Mouse (Mus musculus) cerebellum, adult 9-11 months (tissue): ENCODE results near the gene Srsf2.
"Not testable (repeated sequence)": the region's sequence is repeated elsewhere in the genome, so short reads cannot be mapped to it uniquely, and the experiment has no call there.

ENCODE experiments used
- DNase-seq: peaks from one replicate; pipeline ENCODE4 v3.0.0; 2022

Srsf2 gene

GRCm38 (mm10) chr11:116826550-116827504 is 26.1 kb downstream of the Srsf2 start:
- DNase-seq: no peak

- no peak for DNase-seq
These were observed 27.7 kb downstream of the Srsf2 start for GRCm38 (mm10) chr11:116825230-116825629.

DNA sequence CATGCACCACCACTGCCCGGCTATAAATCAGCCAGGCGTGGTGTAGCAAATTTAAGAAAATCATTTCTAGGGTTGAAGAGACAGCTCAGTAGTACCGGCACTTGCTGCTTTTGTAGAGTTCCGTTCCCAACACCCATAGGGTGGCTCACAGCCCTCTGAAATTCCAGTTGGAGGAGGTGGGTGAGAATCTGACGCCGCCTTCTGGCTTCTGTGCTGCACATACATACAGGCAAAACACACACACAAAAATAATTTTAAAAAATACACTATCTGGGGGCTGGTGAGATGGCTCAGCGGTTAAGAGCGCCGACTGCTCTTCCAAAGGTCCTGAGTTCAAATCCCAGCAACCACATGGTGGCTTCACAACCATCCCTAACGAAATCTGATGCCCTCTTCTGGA is 29.0 kb downstream of the Srsf2 start:
- not testable (repeated sequence) for DNase-seq

- no peak for DNase-seq
These were observed 29.6 kb downstream of the Srsf2 start for GRCm38 (mm10) chr11:116823255-116823654.

GRCm38 (mm10) chr11:116822626-116823025 is 30.3 kb downstream of the Srsf2 start:
- no peak for DNase-seq

DNA sequence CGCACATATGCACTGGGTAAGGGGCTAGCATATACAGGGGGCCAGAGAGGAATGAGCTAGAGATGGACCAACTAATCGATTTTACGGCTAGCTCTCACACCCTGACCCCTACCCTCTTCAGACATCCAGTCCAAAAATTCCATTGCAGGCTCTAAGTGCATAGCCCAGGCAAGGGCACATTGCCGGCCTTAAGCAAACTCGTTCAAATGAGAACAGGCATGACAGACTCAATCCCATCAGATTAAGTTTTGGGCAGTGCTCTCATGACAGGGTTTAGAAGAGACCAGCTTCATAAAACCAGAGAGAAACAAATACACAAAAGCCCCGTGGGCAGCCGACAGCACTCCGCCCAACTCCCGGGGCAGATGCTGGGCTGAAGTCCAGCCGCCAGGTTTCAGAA is 30.7 kb downstream of the Srsf2 start:
- DNase-seq: no peak

GRCm38 (mm10) chr11:116821057-116821940 is 31.6 kb downstream of the Srsf2 start:
- DNase-seq: no peak

- peak; percentile 17 for DNase-seq
These were observed 32.8 kb downstream of the Srsf2 start for GRCm38 (mm10) chr11:116819932-116820593.

DNA sequence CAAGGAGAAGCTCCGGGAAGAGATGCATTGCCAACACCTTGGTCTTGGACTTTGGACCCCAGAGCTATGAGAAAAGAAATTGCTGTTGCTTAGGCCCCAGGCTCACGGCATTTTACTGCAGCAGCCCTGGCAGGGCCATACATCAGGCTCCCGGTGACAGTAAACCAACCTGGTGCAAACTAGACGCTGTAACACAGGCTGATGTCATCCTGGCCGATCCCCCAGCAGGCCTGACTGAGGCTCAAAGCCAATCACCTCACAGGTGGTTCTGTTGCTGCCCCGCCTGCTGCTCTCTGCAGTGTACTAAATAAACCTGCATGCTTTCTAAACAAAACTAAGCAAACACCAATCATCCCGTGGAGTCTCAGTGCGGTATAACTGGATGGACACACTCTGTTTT is 34.2 kb downstream of the Srsf2 start:
- DNase-seq: peak; percentile 59

DNA sequence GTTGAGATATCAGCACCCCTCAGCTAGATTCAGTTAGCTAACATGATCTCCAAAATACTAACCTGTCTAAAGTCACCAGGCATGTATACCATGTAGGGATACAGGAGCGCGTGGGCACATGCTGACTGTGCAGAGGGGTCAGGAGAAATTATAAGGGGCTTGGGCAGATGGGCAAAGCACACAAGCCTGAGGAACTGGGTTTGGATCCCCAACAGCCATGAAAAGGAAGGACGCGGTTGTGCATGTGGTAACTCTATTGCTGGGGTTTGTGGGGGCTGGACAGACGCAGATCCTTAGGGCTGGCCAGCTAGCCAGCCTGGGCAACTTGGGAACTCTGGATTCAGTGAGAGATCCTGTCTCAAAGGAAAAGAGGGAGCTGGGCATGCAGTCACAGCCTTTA is 35.3 kb downstream of the Srsf2 start:
- DNase-seq: peak; percentile 7

GRCm38 (mm10) chr11:116816769-116817168 is 36.1 kb downstream of the Srsf2 start:
- peak; percentile 16 for DNase-seq

- peak; percentile 19 for DNase-seq
These were observed 37.9 kb downstream of the Srsf2 start for GRCm38 (mm10) chr11:116814884-116815415.

- DNase-seq: peak; percentile 31
These were observed 38.6 kb downstream of the Srsf2 start for GRCm38 (mm10) chr11:116814076-116814883.

DNA sequence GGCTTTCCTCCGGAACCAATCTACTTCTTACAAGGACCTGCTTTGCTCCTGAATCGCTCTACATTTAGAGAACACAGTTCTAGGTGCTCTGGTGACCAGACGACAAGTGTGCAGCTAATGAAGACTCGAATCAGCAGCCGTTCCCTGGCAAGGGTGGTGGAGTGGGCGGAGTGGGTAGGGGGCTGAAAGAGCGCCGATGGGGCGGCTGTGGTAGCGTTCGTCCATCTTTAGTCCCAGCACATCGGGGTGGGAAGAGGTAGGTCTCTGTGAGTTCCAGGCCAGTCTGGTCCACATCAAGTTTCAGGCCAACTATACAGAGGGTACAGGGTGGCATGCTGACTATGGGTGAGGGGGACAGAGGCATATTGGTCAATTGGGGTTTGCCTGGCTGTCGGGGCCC is 39.3 kb downstream of the Srsf2 start:
- no peak for DNase-seq

GRCm38 (mm10) chr11:116812793-116813529 is 39.9 kb downstream of the Srsf2 start:
- peak; percentile 61 for DNase-seq

GRCm38 (mm10) chr11:116810983-116811901 is 41.7 kb downstream of the Srsf2 start:
- peak; percentile 89 for DNase-seq

- peak; percentile 53 for DNase-seq
These were observed 42.4 kb downstream of the Srsf2 start for GRCm38 (mm10) chr11:116810528-116810927.

- peak; percentile 39 for DNase-seq
These were observed 43.4 kb downstream of the Srsf2 start for GRCm38 (mm10) chr11:116809520-116809919.

DNA sequence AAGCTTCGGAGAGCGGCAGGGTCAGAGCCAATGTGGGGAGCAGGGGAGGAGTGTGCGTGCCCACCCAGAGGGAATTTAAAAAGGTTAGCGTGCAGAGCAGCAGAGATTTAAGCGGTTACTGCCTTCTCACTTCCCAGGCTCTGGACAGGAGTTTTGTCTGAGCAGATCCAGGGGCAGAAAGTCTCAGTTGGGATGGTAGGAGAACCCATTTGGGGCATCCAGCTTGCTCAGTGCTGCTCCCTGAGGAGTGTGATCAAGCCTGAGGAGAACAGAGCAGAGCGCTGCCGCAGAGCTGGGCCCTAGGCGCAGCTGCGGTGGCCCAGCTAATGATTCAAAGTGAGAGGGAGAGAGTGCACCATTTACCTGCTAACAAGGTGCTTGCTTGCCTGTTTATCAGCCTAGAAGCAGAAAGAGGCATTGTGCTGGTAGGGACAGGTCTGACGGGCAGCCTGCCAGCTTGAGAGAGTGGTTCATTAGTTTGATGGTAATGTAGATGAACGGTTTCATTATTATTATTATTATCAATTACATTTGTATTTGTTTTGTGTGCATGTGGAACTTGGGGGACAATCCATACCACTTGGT is 44.0 kb downstream of the Srsf2 start:
- DNase-seq: no peak
